Mouse (Mus musculus): ENCODE results near the gene Gm8362.
"Not testable (repeated sequence)": the region's sequence is repeated elsewhere in the genome, so short reads cannot be mapped to it uniquely, and the experiment has no call there.

Gene Gm8362

DNA sequence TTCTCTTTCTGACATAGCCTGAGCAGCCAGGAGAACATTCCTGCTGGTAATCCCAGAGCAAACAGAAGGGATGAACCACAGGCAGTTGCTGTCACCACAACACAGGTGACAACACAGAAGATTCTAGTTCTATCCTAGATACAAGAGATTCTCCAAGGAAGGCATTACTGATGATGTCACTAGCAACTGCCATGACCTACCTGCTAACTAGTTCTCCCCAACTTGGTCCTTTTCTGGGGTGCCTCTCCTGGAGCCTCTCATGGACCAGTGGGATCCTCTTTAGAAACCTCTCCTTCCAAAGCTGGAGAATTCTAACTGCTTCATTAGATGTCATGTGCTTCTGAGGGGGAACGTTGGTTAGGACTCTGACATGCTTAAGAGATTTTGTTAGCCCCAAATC, at the start of gene Gm8362:
Gm8362 (minus strand) TSS at position 101 of the 400 bp plus-strand sequence.
- not testable (repeated sequence) for DNase-seq (ENCODE audit: low spot score)

DNA sequence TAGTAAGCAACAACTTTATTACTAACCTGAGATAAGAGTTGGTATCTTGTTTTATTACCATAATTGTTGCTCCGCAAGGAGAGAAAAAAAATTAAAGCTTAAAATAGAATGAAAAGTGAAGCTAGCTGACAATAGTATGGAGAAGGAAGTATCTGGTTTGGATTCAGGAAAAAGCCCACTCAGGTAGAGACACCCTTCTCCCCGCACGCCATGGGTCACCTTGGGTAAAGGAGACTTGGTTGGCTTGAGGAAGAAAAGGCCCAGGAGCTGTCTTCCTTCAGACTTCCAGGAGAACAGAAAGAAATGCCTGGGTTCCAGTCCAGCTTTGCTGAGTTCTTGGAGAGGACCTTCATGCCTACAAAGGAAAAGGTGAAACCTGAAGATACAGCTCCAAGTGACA, 49.1 kb upstream of the Gm8362 start:
- not testable (repeated sequence) for DNase-seq (ENCODE audit: low spot score)

DNA sequence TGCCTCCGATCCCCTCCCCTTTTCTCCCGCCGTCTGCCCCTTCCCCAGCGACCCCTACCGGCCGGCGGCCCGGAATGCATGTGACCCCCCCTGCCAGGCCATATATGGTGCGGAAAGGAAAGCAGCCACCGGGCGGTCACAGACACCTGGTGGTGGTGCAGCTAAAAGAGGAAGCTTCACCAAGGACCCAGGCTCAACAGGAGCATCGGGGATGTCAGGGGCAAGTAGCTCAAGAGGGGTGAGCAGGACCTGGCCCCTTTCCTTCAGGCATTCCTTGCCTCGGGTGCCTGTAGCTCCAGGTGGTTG, 17.0 kb downstream of the Gm8362 start:
- not testable (repeated sequence) for DNase-seq (ENCODE audit: low spot score)

DNA sequence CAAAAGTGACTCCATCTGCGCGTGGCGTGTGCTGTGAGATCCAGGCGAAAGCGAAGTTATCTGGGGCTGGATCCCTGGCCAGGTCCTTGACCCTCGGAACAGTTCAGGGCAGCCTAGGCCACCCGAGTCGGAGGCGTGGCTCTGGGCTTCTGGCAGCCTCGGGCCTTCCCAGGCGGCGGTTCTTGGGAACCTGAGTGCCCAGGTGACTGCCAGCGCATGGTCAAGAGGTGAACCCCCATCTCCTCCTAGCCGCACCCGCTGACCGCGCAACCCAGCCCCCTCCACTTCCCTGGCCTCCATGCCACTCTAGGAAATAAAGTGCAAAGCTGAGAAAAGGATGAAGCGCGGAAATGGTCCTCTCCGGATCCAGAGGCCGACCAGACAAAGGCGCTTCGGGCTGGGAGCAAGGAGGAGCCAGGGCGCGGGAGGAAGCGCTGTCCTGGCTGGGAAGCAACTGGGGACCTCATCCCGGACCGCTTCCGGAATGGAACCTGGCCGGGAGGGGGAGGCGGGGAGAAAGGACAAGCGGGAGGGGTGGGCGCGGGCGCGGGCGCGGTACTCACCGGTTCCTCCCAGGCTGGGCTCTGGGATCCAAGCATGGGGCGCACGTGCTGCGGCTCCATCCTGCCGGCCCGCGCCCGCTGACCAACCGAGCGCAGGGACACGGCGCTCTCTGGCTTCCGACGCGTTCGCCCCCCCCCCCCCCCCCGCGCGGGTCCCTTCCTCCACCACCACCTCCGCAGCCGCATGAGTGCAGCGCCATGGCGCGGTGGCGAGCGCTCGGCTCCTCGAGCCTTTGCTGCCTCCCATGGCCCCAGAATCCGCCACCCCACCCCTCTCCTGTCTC, 17.6 kb downstream of the Gm8362 start:
- DNase-seq (ENCODE audit: low spot score) = peak; percentile 7

DNA sequence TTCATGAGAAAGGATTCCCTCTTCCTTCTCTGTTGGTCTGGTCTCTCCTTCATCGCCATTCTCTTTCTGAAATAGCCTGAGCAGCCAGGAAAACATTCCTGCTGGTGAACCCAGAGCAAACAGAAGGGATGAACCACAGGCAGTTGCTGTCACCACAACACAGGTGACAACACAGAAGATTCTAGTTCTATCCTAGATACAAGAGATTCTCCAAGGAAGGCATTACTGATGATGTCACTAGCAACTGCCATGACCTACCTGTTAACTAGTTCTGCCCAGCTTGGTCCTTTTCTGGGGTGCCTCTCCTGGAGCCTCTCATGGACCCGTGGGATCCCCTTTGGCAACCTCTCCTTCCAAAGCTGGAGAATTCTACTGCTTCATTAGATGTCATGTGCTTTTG, 32.0 kb downstream of the Gm8362 start, which contains the start of gene Gm3636:
Gm3636 (minus strand) TSS at position 101 of the 400 bp plus-strand sequence.
- not testable (repeated sequence) for DNase-seq (ENCODE audit: low spot score)

DNA sequence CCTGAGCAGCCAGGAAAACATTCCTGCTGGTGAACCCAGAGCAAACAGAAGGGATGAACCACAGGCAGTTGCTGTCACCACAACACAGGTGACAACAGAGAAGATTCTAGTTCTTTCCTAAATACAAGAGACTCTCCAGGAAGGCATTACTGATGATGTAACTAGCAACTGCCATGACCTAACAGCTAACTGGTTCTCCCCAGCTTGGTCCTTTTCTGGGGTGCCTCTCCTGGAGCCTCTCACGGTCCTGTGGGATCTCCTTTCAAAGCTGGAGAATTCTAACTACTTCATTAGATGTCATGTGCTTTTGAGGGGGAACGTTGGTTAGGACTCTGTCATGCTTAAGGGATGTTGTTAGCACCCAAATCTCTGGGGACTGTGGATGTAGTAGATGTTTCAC, 54.1 kb downstream of the Gm8362 start, which contains the start of gene Gm8050:
Gm8050 (minus strand) TSS at position 101 of the 400 bp plus-strand sequence.
- DNase-seq (ENCODE audit: low spot score) = not testable (repeated sequence)

All from embryo, embryonic 10.5 days (tissue).